Mouse (Mus musculus) liver, embryonic 14.5 days (tissue): ENCODE measurements around the gene Fuz. TPM values are rescaled to one million over a fixed set of nuclear protein-coding genes. Genes with fewer than 3 reads are reported as not detected.

Experiments used
- ATAC-seq: fragments of 200-750 bp; cut with Nextera tagmentation; 2 replicates; pipeline ENCODE4 v1.8.0; 2017; ENCODE audit warnings: moderate number of reproducible peaks, mild to moderate bottlenecking, moderate library complexity; ENCODE audit not compliant: insufficient read depth
- DNase-seq, 3 experiments: peaks; one replicate each; pipeline ENCODE4 v3.0.0-alpha.2; 2012 to 2013; ENCODE audit warnings: low read depth in 3 of 3, low spot score in 3 of 3
- H3K27ac ChIP-seq: fragments of 300-500 bp; sonication (generic); 2 replicates; pipeline ENCODE4 v1.5.1; 2014; ENCODE audit warnings: moderate library complexity, mild to moderate bottlenecking, control low read depth, inconsistent platforms
- H3K27me3 ChIP-seq: fragments of 300-500 bp; sonication (generic); 2 replicates; pipeline ENCODE4 v1.6.1; 2014; ENCODE audit warnings: mild to moderate bottlenecking, low read length, moderate library complexity; ENCODE audit not compliant: control insufficient read depth, insufficient read depth
- H3K36me3 ChIP-seq: fragments of 300-500 bp; sonication (generic); replicated peaks from 2 replicates; pipeline ENCODE4 v1.6.1; 2014; ENCODE audit warnings: low read depth; ENCODE audit not compliant: control insufficient read depth, insufficient read depth
- H3K4me1 ChIP-seq, 2 experiments: fragments of 200-500 bp in 1 of 2; fragments of 300-500 bp in 1 of 2; sonication (generic) in 1 of 2; replicated peaks; 2 replicates each; pipeline ENCODE4 v1.6.1; 2012 to 2014; ENCODE audit warnings: antibody characterized with exemption in 1 of 2, inconsistent platforms in 1 of 2, low read length in 1 of 2; ENCODE audit not compliant: control insufficient read depth in 2 of 2, insufficient read depth in 2 of 2
- H3K4me2 ChIP-seq: fragments of 300-500 bp; sonication (generic); 2 replicates; pipeline ENCODE4 v1.6.1; 2014; ENCODE audit warnings: low read depth, mild to moderate bottlenecking, control low read depth, moderate library complexity
- H3K4me3 ChIP-seq, 2 experiments: fragments of 200-500 bp in 1 of 2; fragments of 300-500 bp in 1 of 2; sonication (generic) in 1 of 2; 2 replicates each; pipeline ENCODE4 v1.5.1; 2012 to 2014; ENCODE audit warnings: low read depth in 2 of 2, low read length in 2 of 2, mild to moderate bottlenecking in 2 of 2, control low read depth in 1 of 2, inconsistent platforms in 1 of 2, moderate library complexity in 1 of 2; ENCODE audit not compliant: insufficient read depth in 1 of 2
- H3K9ac ChIP-seq: fragments of 300-500 bp; sonication (generic); replicated peaks from 2 replicates; pipeline ENCODE4 v1.6.1; 2014; ENCODE audit warnings: mild to moderate bottlenecking, control low read depth, moderate library complexity
- H3K9me3 ChIP-seq: fragments of 300-500 bp; sonication (generic); 2 replicates; pipeline ENCODE4 v1.6.1; 2016; ENCODE audit warnings: low read length, mixed read lengths; ENCODE audit not compliant: control insufficient read depth
- CTCF ChIP-seq: IDR thresholded peaks from 2 replicates; pipeline ENCODE4 v1.5.1; 2016; ENCODE audit warnings: antibody characterized with exemption, low read depth, control low read depth
- EP300 ChIP-seq: IDR thresholded peaks from 2 replicates; pipeline ENCODE4 v1.6.1; 2016; ENCODE audit warnings: antibody characterized with exemption, low read depth
- WGBS: fragments of 180-500 bp; shearing (Covaris S2); extraction: QIAGEN DNeasy Blood & Tissue Kit; methylation state at CpG from one replicate; pipeline ENCODE4 v1.1.7; 2014; ENCODE audit not compliant: insufficient replicate concordance; 5-methylcytosine and 5-hydroxymethylcytosine counted together
- polyA plus RNA-seq, 2 experiments: library from polyadenylated mRNA; depleted of rRNA in 1 of 2; stranded (reverse) in 1 of 2; unstranded in 1 of 2; fragments of >200 nt; fragmentation: Nextera tagmentation in 1 of 2; extraction: Ambion mirVana in 1 of 2; gene quantifications; 2 replicates each; pipeline versions ENCODE4 v1.2.1 to v1.2.3; 2012 to 2014

Fuz gene
- polyA plus RNA-seq, 2 experiments: 5.0 to 5.9 TPM

DNA sequence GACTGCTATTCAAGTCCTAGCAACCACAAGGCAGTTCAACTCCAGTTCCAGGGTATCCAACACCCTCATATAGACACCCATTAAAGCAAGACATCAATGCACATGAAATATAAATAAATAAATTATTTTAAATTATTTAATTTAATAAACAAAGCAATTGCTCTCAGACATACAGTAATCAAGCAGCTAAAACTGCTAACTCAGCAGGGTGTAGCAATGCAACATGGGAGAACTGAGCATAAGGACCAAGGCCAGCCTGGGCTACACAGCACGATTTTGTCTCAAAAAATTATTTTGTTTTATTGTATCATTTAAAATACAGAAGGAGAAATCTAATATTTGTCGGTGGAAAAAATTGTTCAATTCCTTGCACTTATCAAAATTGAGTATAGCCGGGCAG is 1.7 kb upstream of the Fuz start:
- no peak overlapping the region for H3K27ac ChIP-seq
- ATAC-seq: no peak
- no peaks in the 10 kb centered on the region for H3K9me3 ChIP-seq
- DNase-seq: no peak
- H3K9ac ChIP-seq: no peak overlapping the region
- no peaks in the 10 kb centered on the region for H3K27me3 ChIP-seq
- no peak overlapping the region for H3K4me2 ChIP-seq
- 75% methylated on average over 3 of the region's 3 CpGs for WGBS
- no peak for TF ChIP-seq EP300
- TF ChIP-seq CTCF: no peak
- no peak overlapping the region for H3K4me3 ChIP-seq
- H3K4me1 ChIP-seq: peaks cover 22 to 35% of the 10 kb centered on the region in 2 experiments
- H3K36me3 ChIP-seq: peaks cover 1% of the 10 kb centered on the region

- TF ChIP-seq CTCF: no peak
- TF ChIP-seq EP300: no peak
- Histone ChIP-seq H3K4me3 (peak overlapping the region in 1 of 2 experiments; percentile 56; a peak in 2 of 4 replicates), H3K9ac (no peak overlapping the region), H3K27me3 (no peaks in the 10 kb centered on the region), H3K4me1 (peaks cover 24 to 36% of the 10 kb centered on the region in 2 experiments), H3K4me2 (peak overlapping the region; percentile 60), H3K27ac (no peak overlapping the region), H3K36me3 (peaks cover 12% of the 10 kb centered on the region), H3K9me3 (no peaks in the 10 kb centered on the region)
- 70% methylated on average over 7 of the region's 7 CpGs for WGBS
- DNase-seq (no peak), ATAC-seq (no peak)
Observed at GRCm38 (mm10) chr7:44895206-44895592, 680 bp upstream of the Fuz start.

DNA sequence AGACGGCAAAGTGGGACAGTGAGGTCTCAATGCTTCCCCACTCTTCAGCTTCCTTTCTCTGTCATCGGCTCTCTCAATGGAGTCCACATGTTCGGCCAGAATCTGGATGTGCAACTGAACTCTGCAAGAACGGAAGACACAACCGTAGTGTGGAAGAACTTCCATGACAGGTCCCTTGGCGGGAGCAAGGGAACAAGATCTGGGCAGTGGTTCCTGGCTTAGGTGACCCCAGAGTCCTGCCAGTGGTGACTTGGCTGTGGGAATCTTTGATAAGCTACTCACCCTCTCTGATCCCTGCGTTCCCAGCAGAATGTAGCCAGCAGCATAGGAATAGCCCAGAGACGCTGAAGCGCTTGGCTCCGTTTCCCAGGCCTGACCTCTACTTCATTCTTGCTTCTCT is 620 bp downstream of the Fuz start:
- WGBS: 42% methylated on average over 10 of the region's 10 CpGs
- ATAC-seq (no peak), DNase-seq (no peak)
- H3K4me2 ChIP-seq: peak overlapping the region; percentile 60
- H3K27me3 ChIP-seq: no peaks in the 10 kb centered on the region
- peak overlapping the region; percentile 46 for H3K9ac ChIP-seq
- TF ChIP-seq CTCF (no peak), EP300 (no peak)
- peak overlapping the region; percentile 21; the same call in 1 of the 2 replicates for H3K27ac ChIP-seq
- peaks cover 18 to 30% of the 10 kb centered on the region in 2 experiments for H3K4me1 ChIP-seq
- H3K4me3 ChIP-seq: peak overlapping the region; percentile 56 to 66
- no peaks in the 10 kb centered on the region for H3K9me3 ChIP-seq
- peaks cover 24% of the 10 kb centered on the region for H3K36me3 ChIP-seq

DNA sequence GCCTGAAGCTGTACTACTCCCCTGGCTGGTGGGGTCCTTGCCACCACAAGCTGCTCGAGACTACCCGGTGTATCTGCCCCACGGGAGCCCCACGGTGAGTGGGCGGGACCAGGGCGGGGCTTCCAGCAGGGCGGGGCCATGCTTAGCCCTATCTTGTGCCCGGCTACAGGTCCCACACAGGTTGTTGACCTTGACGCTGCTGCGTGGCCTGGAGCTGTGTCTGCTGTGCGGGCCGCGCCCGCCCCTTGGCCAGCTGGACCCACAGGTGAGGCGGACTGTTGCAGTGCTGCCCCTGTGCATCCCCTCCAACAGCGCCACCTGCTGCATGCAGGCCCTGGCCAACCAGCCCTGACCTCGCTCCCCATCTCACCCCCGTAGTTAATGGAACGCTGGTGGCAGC is 2.7 kb downstream of the Fuz start:
- Histone ChIP-seq H3K4me1 (peaks cover 14 to 25% of the 10 kb centered on the region in 2 experiments), H3K36me3 (peaks cover 44% of the 10 kb centered on the region), H3K9me3 (no peaks in the 10 kb centered on the region), H3K9ac (no peak overlapping the region), H3K27me3 (no peaks in the 10 kb centered on the region), H3K27ac (no peak overlapping the region), H3K4me3 (no peak overlapping the region), H3K4me2 (no peak overlapping the region)
- peak; percentile 38; the same call in 1 of the 2 replicates for ATAC-seq
- TF ChIP-seq EP300 (no peak), CTCF (peak; percentile 59)
- DNase-seq: no peak
- WGBS: 32% methylated on average over 19 of the region's 19 CpGs

DNA sequence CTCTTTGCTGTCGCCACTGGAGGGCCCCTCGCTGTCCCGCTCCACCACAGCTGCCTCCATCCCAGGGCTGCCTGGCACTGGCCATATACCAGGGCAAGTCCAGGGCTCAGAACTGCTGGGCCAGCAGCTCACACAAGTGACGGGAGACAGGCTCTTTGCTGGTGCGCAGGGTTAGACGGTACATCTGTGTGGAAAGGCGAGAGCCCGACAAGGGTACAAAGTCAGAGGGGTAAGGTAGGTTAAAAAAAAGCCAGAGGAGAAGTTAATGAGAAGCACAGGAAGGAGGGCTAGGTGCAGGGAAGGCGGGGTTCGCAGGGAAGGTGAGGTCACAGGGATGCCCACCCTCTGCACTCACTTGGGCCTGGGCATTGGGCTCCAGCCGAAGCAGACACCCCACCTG is 4.8 kb downstream of the Fuz start:
- 86% methylated on average over 11 of the region's 11 CpGs for WGBS
- DNase-seq (no peak), ATAC-seq (no peak)
- H3K4me3 ChIP-seq: no peak overlapping the region
- no peaks in the 10 kb centered on the region for H3K9me3 ChIP-seq
- no peak overlapping the region for H3K9ac ChIP-seq
- TF ChIP-seq EP300: no peak
- no peak for TF ChIP-seq CTCF
- peaks cover 64% of the 10 kb centered on the region for H3K36me3 ChIP-seq
- no peak overlapping the region for H3K4me2 ChIP-seq
- H3K4me1 ChIP-seq: peaks cover 8 to 19% of the 10 kb centered on the region in 2 experiments
- no peaks in the 10 kb centered on the region for H3K27me3 ChIP-seq
- H3K27ac ChIP-seq: no peak overlapping the region
